Mouse (Mus musculus) T-helper 17 cell (primary cell): Measurements from ENCODE around the gene Mrpl38.
"Not testable (repeated sequence)": the region's sequence is repeated elsewhere in the genome, so short reads cannot be mapped to it uniquely, and the experiment has no call there.

Experiments
- in situ Hi-C, 2 experiments: fragments of 300-600 bp; cut with MboI, MseI; formaldehyde crosslinking; loops; 1 replicate in 1 of 2; 2 replicates in 1 of 2; pipeline ENCODE4 v1.15.1; 2025; ENCODE audit warnings: high pct_unique_total_duplicates in 2 of 2

Gene Mrpl38

GRCm38 (mm10) chr11:116145481-116146293 lies 7.0 kb upstream of the Mrpl38 start:
- in situ Hi-C loops = no loop called here

GRCm38 (mm10) chr11:116143468-116143867 lies 4.8 kb upstream of the Mrpl38 start:
- in situ Hi-C loops = loop anchor here in 1 of 2 experiments (5.0 kb wide), 1 partner anchor 44 kb away; no protein-coding TSS in a partner anchor

GRCm38 (mm10) chr11:116142211-116142991 lies 3.7 kb upstream of the Mrpl38 start:
- in situ Hi-C loops = loop anchor here in 1 of 2 experiments (5.0 kb wide), 1 partner anchor 45 kb away; no protein-coding TSS in a partner anchor

GRCm38 (mm10) chr11:116138096-116138467 lies 586 bp downstream of the Mrpl38 start:
- in situ Hi-C loops = no loop called here

GRCm38 (mm10) chr11:116134171-116134570 lies 4.5 kb downstream of the Mrpl38 start:
- in situ Hi-C loops = loop anchor here in 1 of 2 experiments (5.0 kb wide), 1 partner anchor 42 kb away; no protein-coding TSS in a partner anchor

- in situ Hi-C loops = loop anchor here in 1 of 2 experiments (5.0 kb wide), 1 partner anchor 41 kb away; no protein-coding TSS in a partner anchor
Measured at GRCm38 (mm10) chr11:116133497-116133896, 5.2 kb downstream of the Mrpl38 start.

- in situ Hi-C loops = loop anchor here in 1 of 2 experiments (5.0 kb wide), 1 partner anchor 40 kb away; no protein-coding TSS in a partner anchor
Measured at GRCm38 (mm10) chr11:116132366-116133333, 6.0 kb downstream of the Mrpl38 start.

GRCm38 (mm10) chr11:116131349-116132170 lies 7.1 kb downstream of the Mrpl38 start:
- in situ Hi-C loops = loop anchor here in 1 of 2 experiments (5.0 kb wide), 1 partner anchor 39 kb away; no protein-coding TSS in a partner anchor

GRCm38 (mm10) chr11:116130488-116131205 lies 8.0 kb downstream of the Mrpl38 start, which contains the start of gene Trim65:
Gene Trim65, minus strand, starts transcription at chr11:116131128.
- in situ Hi-C loops = loop anchor here in 1 of 2 experiments (5.0 kb wide), 1 partner anchor 38 kb away; no protein-coding TSS in a partner anchor

GRCm38 (mm10) chr11:116129993-116130487 lies 8.6 kb downstream of the Mrpl38 start:
- in situ Hi-C loops = loop anchor here in 1 of 2 experiments (5.0 kb wide), 1 partner anchor 38 kb away; no protein-coding TSS in a partner anchor

GRCm38 (mm10) chr11:116129091-116129790 lies 9.4 kb downstream of the Mrpl38 start:
- in situ Hi-C loops = no loop called here

- in situ Hi-C loops = no loop called here
Measured at GRCm38 (mm10) chr11:116127986-116128385, 10.7 kb downstream of the Mrpl38 start.

GRCm38 (mm10) chr11:116127156-116127980 lies 11.3 kb downstream of the Mrpl38 start, which contains the start of gene Trim47:
Gene Trim47, minus strand, starts transcription at chr11:116127210.
- in situ Hi-C loops = no loop called here

- in situ Hi-C loops = no loop called here
Measured at GRCm38 (mm10) chr11:116126261-116126660, 12.4 kb downstream of the Mrpl38 start.

GRCm38 (mm10) chr11:116121731-116122245 lies 16.9 kb downstream of the Mrpl38 start:
- in situ Hi-C loops = not testable (repeated sequence)

GRCm38 (mm10) chr11:116117819-116118218 lies 20.8 kb downstream of the Mrpl38 start:
- in situ Hi-C loops = no loop called here

GRCm38 (mm10) chr11:116117241-116117640 lies 21.4 kb downstream of the Mrpl38 start:
- in situ Hi-C loops = no loop called here
